Mouse (Mus musculus) intestine, embryonic 14.5 days (tissue): ENCODE measurements around the gene Cdk5rap1. TPM values are rescaled to one million over a fixed set of nuclear protein-coding genes. Genes with fewer than 3 reads are reported as not detected.
"Not testable (repeated sequence)": the region's sequence is repeated elsewhere in the genome, so short reads cannot be mapped to it uniquely, and the experiment has no call there.

Experiments used
- ATAC-seq: fragments of 200-750 bp; cut with Nextera tagmentation; replicated peaks from 2 replicates; pipeline ENCODE4 v1.8.0; 2017; ENCODE audit warnings: low read depth, moderate number of reproducible peaks, moderate TSS enrichment, moderate library complexity; ENCODE audit not compliant: low FRiP score, low TSS enrichment
- DNase-seq: peaks from one replicate; pipeline ENCODE4 v3.0.0-alpha.2; 2018; ENCODE audit warnings: low spot score
- H3K27ac ChIP-seq: fragments of 300-500 bp; sonication (generic); 2 replicates; pipeline ENCODE4 v1.5.1; 2014; ENCODE audit warnings: low read depth, mild to moderate bottlenecking, control low read depth
- H3K27me3 ChIP-seq: fragments of 300-500 bp; sonication (generic); replicated peaks from 2 replicates; pipeline ENCODE4 v1.6.1; 2014; ENCODE audit warnings: low read length, control low read depth; ENCODE audit not compliant: control insufficient read depth, insufficient read depth
- H3K36me3 ChIP-seq: fragments of 300-500 bp; sonication (generic); 2 replicates; pipeline ENCODE4 v1.6.1; 2014; ENCODE audit warnings: low read length, control low read depth; ENCODE audit not compliant: control insufficient read depth, insufficient read depth
- H3K4me1 ChIP-seq: fragments of 300-500 bp; sonication (generic); replicated peaks from 2 replicates; pipeline ENCODE4 v1.6.1; 2014; ENCODE audit warnings: low read length, control low read depth, mixed read lengths; ENCODE audit not compliant: control insufficient read depth, insufficient read depth
- H3K4me2 ChIP-seq: fragments of 300-500 bp; sonication (generic); 2 replicates; pipeline ENCODE4 v1.6.1; 2014; ENCODE audit warnings: low read length
- H3K4me3 ChIP-seq: fragments of 300-500 bp; sonication (generic); 2 replicates; pipeline ENCODE4 v1.5.1; 2014; ENCODE audit warnings: low read depth, low read length, control low read depth, mixed read lengths
- H3K9ac ChIP-seq: fragments of 300-500 bp; sonication (generic); 2 replicates; pipeline ENCODE4 v1.6.1; 2014; ENCODE audit warnings: mild to moderate bottlenecking, low read length
- H3K9me3 ChIP-seq: fragments of 300-500 bp; sonication (generic); 2 replicates; pipeline ENCODE4 v1.6.1; 2016; ENCODE audit warnings: low read length, control low read depth; ENCODE audit not compliant: control insufficient read depth
- WGBS: fragments of 180-500 bp; shearing (Covaris S2); extraction: QIAGEN DNeasy Blood & Tissue Kit; methylation state at CpG from one replicate; pipeline ENCODE4 v1.1.7; 2014; 5-methylcytosine and 5-hydroxymethylcytosine counted together
- polyA plus RNA-seq: library from polyadenylated mRNA; unstranded; fragments of >200 nt; fragmentation: Nextera tagmentation; extraction: Ambion mirVana; gene quantifications from 2 replicates; pipeline ENCODE4 v1.2.1, GENCODE M21; 2014

Cdk5rap1 gene
- polyA plus RNA-seq, 1 experiment from 2014 or later: 9.5 TPM

GRCm38 (mm10) chr2:154348152-154348551 lies 24.7 kb downstream of the Cdk5rap1 start:
- no peak overlapping the region for H3K4me2 ChIP-seq
- H3K27me3 ChIP-seq: no peaks in the 10 kb centered on the region
- H3K9me3 ChIP-seq: no peaks in the 10 kb centered on the region
- peaks cover 34% of the 10 kb centered on the region for H3K36me3 ChIP-seq
- ATAC-seq (no peak), DNase-seq (peak; percentile 9)
- no peaks in the 10 kb centered on the region for H3K4me1 ChIP-seq
- no peak overlapping the region for H3K27ac ChIP-seq
- WGBS: 85% methylated on average over 3 of the region's 3 CpGs
- H3K9ac ChIP-seq: no peak overlapping the region
- no peak overlapping the region for H3K4me3 ChIP-seq

- no peak for ATAC-seq
- DNase-seq: peak; percentile 20
- no peak overlapping the region for H3K4me2 ChIP-seq
- H3K4me1 ChIP-seq: no peaks in the 10 kb centered on the region
- no peak overlapping the region for H3K9ac ChIP-seq
- H3K36me3 ChIP-seq: peaks cover 37% of the 10 kb centered on the region
- 63% methylated on average over 2 of the region's 2 CpGs for WGBS
- no peak overlapping the region for H3K4me3 ChIP-seq
- no peaks in the 10 kb centered on the region for H3K9me3 ChIP-seq
- no peaks in the 10 kb centered on the region for H3K27me3 ChIP-seq
- no peak overlapping the region for H3K27ac ChIP-seq
Observed at GRCm38 (mm10) chr2:154339356-154339755, 33.5 kb downstream of the Cdk5rap1 start.

DNA sequence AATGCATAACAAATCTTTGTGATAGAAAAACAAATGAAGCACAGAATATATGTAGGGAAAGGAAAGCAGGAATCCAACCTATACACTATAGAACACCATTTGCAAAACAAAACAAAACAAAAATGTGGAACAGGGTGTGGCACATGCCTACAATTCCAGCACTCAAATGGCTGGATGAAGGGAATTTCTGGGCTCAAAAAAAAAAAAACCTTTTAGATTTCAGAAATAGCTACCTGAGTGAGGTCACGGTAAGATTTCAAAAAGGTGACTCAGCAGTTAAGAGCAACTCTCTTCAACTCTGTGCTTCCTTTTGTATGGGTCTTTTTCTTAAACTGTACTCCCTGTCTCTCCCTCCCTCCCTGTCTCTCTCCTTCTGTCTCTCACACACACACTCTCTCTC lies 34.6 kb downstream of the Cdk5rap1 start:
- Histone ChIP-seq H3K4me1 (no peaks in the 10 kb centered on the region), H3K36me3 (peaks cover 37% of the 10 kb centered on the region), H3K9ac (no peak overlapping the region), H3K4me3 (no peak overlapping the region), H3K9me3 (no peaks in the 10 kb centered on the region), H3K27ac (no peak overlapping the region), H3K4me2 (no peak overlapping the region), H3K27me3 (no peaks in the 10 kb centered on the region)
- no peak for DNase-seq
- WGBS: 80% methylated on average over 1 of the region's 1 CpGs
- no peak for ATAC-seq

DNA sequence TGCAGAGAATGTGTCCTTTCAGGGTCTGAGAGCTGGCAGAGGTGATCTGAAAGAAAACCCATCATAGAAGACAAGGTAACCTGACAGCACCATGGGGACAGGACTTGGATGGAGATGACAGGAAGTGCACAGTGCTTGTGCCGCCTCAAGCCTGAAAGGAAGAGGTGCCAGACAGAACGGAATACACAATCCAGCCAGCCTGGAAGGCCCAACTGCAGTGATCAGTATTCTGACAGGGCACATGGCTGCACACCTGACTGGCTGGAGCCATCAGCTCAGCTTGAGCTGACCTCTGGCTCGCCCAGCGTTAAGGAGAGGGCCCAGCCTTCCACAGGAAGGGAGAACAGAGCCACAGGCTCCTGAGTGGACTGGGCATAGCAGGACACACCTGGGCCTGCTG lies 37.2 kb downstream of the Cdk5rap1 start:
- H3K4me1 ChIP-seq: no peaks in the 10 kb centered on the region
- no peak overlapping the region for H3K27ac ChIP-seq
- 85% methylated on average over 4 of the region's 4 CpGs for WGBS
- H3K4me2 ChIP-seq: no peak overlapping the region
- H3K9ac ChIP-seq: no peak overlapping the region
- no peak overlapping the region for H3K4me3 ChIP-seq
- ATAC-seq: no peak
- peak; percentile 12 for DNase-seq
- H3K27me3 ChIP-seq: no peaks in the 10 kb centered on the region
- no peaks in the 10 kb centered on the region for H3K9me3 ChIP-seq
- peaks cover 16% of the 10 kb centered on the region for H3K36me3 ChIP-seq

GRCm38 (mm10) chr2:154326852-154327251 lies 46.0 kb downstream of the Cdk5rap1 start:
- H3K4me3 ChIP-seq: no peak overlapping the region
- H3K9me3 ChIP-seq: no peaks in the 10 kb centered on the region
- H3K9ac ChIP-seq: no peak overlapping the region
- H3K27me3 ChIP-seq: no peaks in the 10 kb centered on the region
- no peak overlapping the region for H3K4me2 ChIP-seq
- H3K4me1 ChIP-seq: no peaks in the 10 kb centered on the region
- no peak for DNase-seq
- H3K27ac ChIP-seq: no peak overlapping the region
- ATAC-seq: no peak
- H3K36me3 ChIP-seq: no peaks in the 10 kb centered on the region
- WGBS: 66% methylated on average over 3 of the region's 3 CpGs

- H3K27me3 ChIP-seq, H3K36me3 ChIP-seq, H3K4me3 ChIP-seq, H3K4me1 ChIP-seq, H3K4me2 ChIP-seq, H3K9ac ChIP-seq, H3K27ac ChIP-seq, H3K9me3 ChIP-seq, ATAC-seq: not testable (repeated sequence)
- WGBS: 75% methylated on average over 4 of the region's 5 CpGs
- DNase-seq: peak; percentile 16
Observed at GRCm38 (mm10) chr2:154313771-154314170, 59.0 kb downstream of the Cdk5rap1 start.

GRCm38 (mm10) chr2:154306927-154307326 lies 65.9 kb downstream of the Cdk5rap1 start, which contains the start of gene Bpifb9b:
Gene Bpifb9b, plus strand, starts transcription at chr2:154307227.
- not testable (repeated sequence) for H3K9ac ChIP-seq, H3K4me3 ChIP-seq, H3K27ac ChIP-seq, H3K27me3 ChIP-seq, H3K4me2 ChIP-seq, H3K36me3 ChIP-seq, H3K9me3 ChIP-seq, H3K4me1 ChIP-seq, ATAC-seq
- DNase-seq: peak; percentile 20
- WGBS: 78% methylated on average over 4 of the region's 4 CpGs

GRCm38 (mm10) chr2:154304604-154305003 lies 68.2 kb downstream of the Cdk5rap1 start:
- not testable (repeated sequence) for H3K4me2 ChIP-seq, H3K27me3 ChIP-seq, H3K4me3 ChIP-seq, DNase-seq, H3K4me1 ChIP-seq, H3K9ac ChIP-seq, H3K9me3 ChIP-seq, H3K27ac ChIP-seq, H3K36me3 ChIP-seq, ATAC-seq
- 67% methylated on average over 1 of the region's 3 CpGs for WGBS

GRCm38 (mm10) chr2:154301763-154302162 lies 71.0 kb downstream of the Cdk5rap1 start:
- no peaks in the 10 kb centered on the region for H3K27me3 ChIP-seq
- 88% methylated on average over 3 of the region's 3 CpGs for WGBS
- no peak overlapping the region for H3K4me2 ChIP-seq
- no peak overlapping the region for H3K27ac ChIP-seq
- H3K9me3 ChIP-seq: no peaks in the 10 kb centered on the region
- no peaks in the 10 kb centered on the region for H3K36me3 ChIP-seq
- no peak for ATAC-seq
- H3K4me1 ChIP-seq: no peaks in the 10 kb centered on the region
- no peak overlapping the region for H3K4me3 ChIP-seq
- no peak overlapping the region for H3K9ac ChIP-seq
- no peak for DNase-seq
